Mouse (Mus musculus): Measurements from ENCODE around the gene Il10ra.

- TF ChIP-seq POLR2A (IDR thresholded peaks at IDR 0.05; ENCODE audit: borderline replicate concordance, insufficient read depth, low read length) (no peak), CTCF (IDR thresholded peaks at IDR 0.05; ENCODE audit: borderline replicate concordance, insufficient read depth, low read depth, low read length) (no peak)
These were observed 21.4 kb downstream of the Il10ra start for GRCm38 (mm10) chr9:45247536-45247935.
